Mouse (Mus musculus) E14TG2a.4 (cell line): ENCODE data around the gene Lyg2.

Experiments used
- H3K27me3 ChIP-seq: 2 replicates; pipeline ENCODE4 v1.6.1; 2014; ENCODE audit warnings: low read length, control low read depth; ENCODE audit not compliant: insufficient read depth
- H3K36me3 ChIP-seq: 2 replicates; pipeline ENCODE4 v1.6.1; 2014; ENCODE audit warnings: low read length, control low read depth; ENCODE audit not compliant: insufficient read depth
- H3K4me1 ChIP-seq: replicated peaks from 2 replicates; pipeline ENCODE4 v1.6.1; 2014; ENCODE audit warnings: low read depth, low read length, control low read depth
- H3K4me3 ChIP-seq: replicated peaks from 2 replicates; pipeline ENCODE4 v1.5.1; 2014; ENCODE audit warnings: mild to moderate bottlenecking, low read length
- H3K9me3 ChIP-seq: 2 replicates; pipeline ENCODE4 v1.6.1; 2014; ENCODE audit warnings: low read length, control low read depth
- CTCF ChIP-seq: conservative IDR thresholded peaks from 2 replicates; pipeline ENCODE4 v1.5.1; 2014; ENCODE audit warnings: low read length
- NANOG ChIP-seq: IDR thresholded peaks from 2 replicates; pipeline ENCODE4 v1.6.1; 2014; ENCODE audit warnings: borderline replicate concordance, low read length, mixed read lengths
- POU5F1 ChIP-seq: IDR thresholded peaks from 2 replicates; pipeline ENCODE4 v1.6.1; 2014; ENCODE audit warnings: low read length, borderline replicate concordance

The Lyg2 gene

GRCm38 (mm10) chr1:37873157-37873556, 43.1 kb downstream of the Lyg2 start:
- Histone ChIP-seq H3K27me3 (peaks cover 7% of the 10 kb centered on the region), H3K4me3 (peak overlapping the region; percentile 81)
- TF ChIP-seq POU5F1 = no peak
- TF ChIP-seq CTCF = no peak
- no peak for TF ChIP-seq NANOG

GRCm38 (mm10) chr1:37872131-37873067, 43.9 kb downstream of the Lyg2 start:
- Histone ChIP-seq H3K4me3 (peak overlapping the region; percentile 81), H3K9me3 (no peaks in the 10 kb centered on the region), H3K36me3 (peaks cover 30% of the 10 kb centered on the region), H3K27me3 (peaks cover 7% of the 10 kb centered on the region), H3K4me1 (peaks cover 28% of the 10 kb centered on the region)
- TF ChIP-seq CTCF = no peak
- TF ChIP-seq POU5F1 = no peak
- TF ChIP-seq NANOG = no peak

More at GRCm38 (mm10) chr1:37873157-37873556, 43.1 kb downstream of the Lyg2 start:
- Histone ChIP-seq H3K9me3 (no peaks in the 10 kb centered on the region), H3K36me3 (peaks cover 38% of the 10 kb centered on the region), H3K4me1 (peaks cover 33% of the 10 kb centered on the region)

GRCm38 (mm10) chr1:37871704-37872103, 44.6 kb downstream of the Lyg2 start, which contains the start of gene Lipt1:
Lipt1 (plus strand) TSS chr1:37871738.
- TF ChIP-seq CTCF (no peak), NANOG (no peak), POU5F1 (no peak)
- Histone ChIP-seq H3K4me3 (peak within 1 kb of the TSS; percentile 81), H3K36me3 (peaks cover 24% of the 10 kb centered on the region), H3K27me3 (peaks cover 7% of the 10 kb centered on the region), H3K9me3 (no peaks in the 10 kb centered on the region), H3K4me1 (peaks cover 28% of the 10 kb centered on the region)

GRCm38 (mm10) chr1:37869362-37869761, 46.9 kb downstream of the Lyg2 start:
- no peak overlapping the region for H3K4me3 ChIP-seq
- peaks cover 27% of the 10 kb centered on the region for H3K4me1 ChIP-seq
- 0 out of 2 replicates have a peak, but pooled peaks cover 4% of the 10 kb centered on the region for H3K36me3 ChIP-seq
- TF ChIP-seq CTCF (no peak), POU5F1 (no peak), NANOG (no peak)
- H3K27me3 ChIP-seq = peaks cover 7% of the 10 kb centered on the region
- H3K9me3 ChIP-seq = no peaks in the 10 kb centered on the region

- Histone ChIP-seq H3K27me3 (peaks cover 7% of the 10 kb centered on the region), H3K9me3 (no peaks in the 10 kb centered on the region), H3K36me3 (no peaks in the 10 kb centered on the region), H3K4me3 (no peak overlapping the region), H3K4me1 (peaks cover 31% of the 10 kb centered on the region)
- TF ChIP-seq NANOG = no peak
- no peak for TF ChIP-seq POU5F1
- no peak for TF ChIP-seq CTCF
These were observed 47.7 kb downstream of the Lyg2 start for GRCm38 (mm10) chr1:37868640-37869039.

GRCm38 (mm10) chr1:37867684-37868322, 48.5 kb downstream of the Lyg2 start:
- Histone ChIP-seq H3K27me3 (peaks cover 7% of the 10 kb centered on the region), H3K4me3 (no peak overlapping the region), H3K9me3 (no peaks in the 10 kb centered on the region), H3K4me1 (peaks cover 25% of the 10 kb centered on the region), H3K36me3 (no peaks in the 10 kb centered on the region)
- no peak for TF ChIP-seq CTCF
- no peak for TF ChIP-seq POU5F1
- no peak for TF ChIP-seq NANOG

- no peaks in the 10 kb centered on the region for H3K36me3 ChIP-seq
- peaks cover 7% of the 10 kb centered on the region for H3K27me3 ChIP-seq
- H3K9me3 ChIP-seq = no peaks in the 10 kb centered on the region
- no peak overlapping the region for H3K4me3 ChIP-seq
- no peak for TF ChIP-seq POU5F1
- TF ChIP-seq CTCF = peak; percentile 95
- peaks cover 21% of the 10 kb centered on the region for H3K4me1 ChIP-seq
These were observed 49.2 kb downstream of the Lyg2 start for GRCm38 (mm10) chr1:37867056-37867455.

GRCm38 (mm10) chr1:37866286-37866685, 50.0 kb downstream of the Lyg2 start, which contains the start of gene Tsga10:
Tsga10 (minus strand) TSS chr1:37866429.
- Histone ChIP-seq H3K4me3 (peak within 1 kb of the TSS; percentile 91), H3K27me3 (peaks cover 7% of the 10 kb centered on the region), H3K9me3 (no peaks in the 10 kb centered on the region), H3K4me1 (peaks cover 15% of the 10 kb centered on the region), H3K36me3 (no peaks in the 10 kb centered on the region)
- no peak for TF ChIP-seq CTCF
- no peak for TF ChIP-seq POU5F1
- no peak for TF ChIP-seq NANOG
